Mouse (Mus musculus): ENCODE results near the gene Cfap61. TPM values are rescaled to one million over a fixed set of nuclear protein-coding genes. Genes with fewer than 3 reads are reported as not detected.

Cfap61 gene
- polyA plus RNA-seq, 2 experiments from 2014 or later: not detected

- no peak for ATAC-seq
Observed at GRCm38 (mm10) chr2:145950239-145950638, 15.7 kb downstream of the Cfap61 start.

- ATAC-seq: no peak
Observed at GRCm38 (mm10) chr2:145952726-145953125, 18.1 kb downstream of the Cfap61 start.

GRCm38 (mm10) chr2:145955844-145956243 lies 21.3 kb downstream of the Cfap61 start:
- no peak for ATAC-seq

- ATAC-seq: no peak
Observed at GRCm38 (mm10) chr2:145956318-145956717, 21.7 kb downstream of the Cfap61 start.

- ATAC-seq: peak; percentile 43
Observed at GRCm38 (mm10) chr2:145957450-145957849, 22.9 kb downstream of the Cfap61 start.

- ATAC-seq: no peak
Observed at GRCm38 (mm10) chr2:145958097-145958496, 23.5 kb downstream of the Cfap61 start.

GRCm38 (mm10) chr2:145958551-145958950 lies 24.0 kb downstream of the Cfap61 start:
- ATAC-seq: no peak

- no peak for ATAC-seq
Observed at GRCm38 (mm10) chr2:145961861-145962260, 27.3 kb downstream of the Cfap61 start.

- ATAC-seq: no peak
Observed at GRCm38 (mm10) chr2:145970751-145971150, 36.2 kb downstream of the Cfap61 start.

GRCm38 (mm10) chr2:145971237-145972010 lies 36.8 kb downstream of the Cfap61 start:
- ATAC-seq: no peak

- no peak for ATAC-seq
Observed at GRCm38 (mm10) chr2:145972571-145972970, 38.0 kb downstream of the Cfap61 start.

GRCm38 (mm10) chr2:145979616-145980015 lies 45.0 kb downstream of the Cfap61 start:
- no peak for ATAC-seq

- ATAC-seq: no peak
Observed at GRCm38 (mm10) chr2:145980881-145981280, 46.3 kb downstream of the Cfap61 start.

GRCm38 (mm10) chr2:145981699-145982112 lies 47.1 kb downstream of the Cfap61 start:
- ATAC-seq: no peak

GRCm38 (mm10) chr2:145982317-145983045 lies 47.9 kb downstream of the Cfap61 start:
- no peak for ATAC-seq

- no peak for ATAC-seq
Observed at GRCm38 (mm10) chr2:145987757-145988156, 53.2 kb downstream of the Cfap61 start.

- no peak for ATAC-seq
Observed at GRCm38 (mm10) chr2:145990446-145990845, 55.9 kb downstream of the Cfap61 start.

GRCm38 (mm10) chr2:145996472-145996871 lies 61.9 kb downstream of the Cfap61 start:
- no peak for ATAC-seq

- no peak for ATAC-seq
Observed at GRCm38 (mm10) chr2:145997956-145998525, 63.5 kb downstream of the Cfap61 start.

GRCm38 (mm10) chr2:146008801-146009200 lies 74.2 kb downstream of the Cfap61 start:
- ATAC-seq: no peak

- no peak for ATAC-seq
Observed at GRCm38 (mm10) chr2:146009596-146010349, 75.2 kb downstream of the Cfap61 start.

GRCm38 (mm10) chr2:146010816-146011215 lies 76.2 kb downstream of the Cfap61 start:
- no peak for ATAC-seq

All from activated CD4-positive, CD25-positive, alpha-beta regulatory T cell, adult 4 months (primary cell).